Mouse (Mus musculus): ENCODE data around the gene Opcml. TPM values are rescaled to one million over a fixed set of nuclear protein-coding genes. Genes with fewer than 3 reads are reported as not detected.

Gene Opcml
- polyA plus RNA-seq, 1 experiment from 2014 or later, result 0.02 TPM

- H3K9me3 ChIP-seq (ENCODE audit: low read length), result no peaks in the 10 kb centered on the region
- H3K27ac ChIP-seq (ENCODE audit: low read depth), result no peak overlapping the region
- H3K27me3 ChIP-seq (ENCODE audit: insufficient read depth, low read length), result no peaks in the 10 kb centered on the region
- ATAC-seq, result no peak
- no peak overlapping the region for H3K4me2 ChIP-seq (ENCODE audit: low read depth, low read length)
- H3K4me3 ChIP-seq (ENCODE audit: low read depth, low read length), result no peak overlapping the region
- no peaks in the 10 kb centered on the region for H3K36me3 ChIP-seq (replicated peaks; ENCODE audit: insufficient read depth, low read length)
- H3K4me1 ChIP-seq (ENCODE audit: insufficient read depth), result no peaks in the 10 kb centered on the region
- no peak overlapping the region for H3K9ac ChIP-seq (replicated peaks)
- 64% methylated on average over 2 of the region's 2 CpGs for WGBS (ENCODE audit: insufficient replicate concordance)
- no peak for TF ChIP-seq EP300 (IDR thresholded peaks at IDR 0.05; ENCODE audit: low read depth)
- TF ChIP-seq CTCF (IDR thresholded peaks at IDR 0.05; ENCODE audit: low read depth), result no peak
- no peak for DNase-seq
Measured at GRCm38 (mm10) chr9:28452509-28452908, 661.9 kb downstream of the Opcml start.

DNA sequence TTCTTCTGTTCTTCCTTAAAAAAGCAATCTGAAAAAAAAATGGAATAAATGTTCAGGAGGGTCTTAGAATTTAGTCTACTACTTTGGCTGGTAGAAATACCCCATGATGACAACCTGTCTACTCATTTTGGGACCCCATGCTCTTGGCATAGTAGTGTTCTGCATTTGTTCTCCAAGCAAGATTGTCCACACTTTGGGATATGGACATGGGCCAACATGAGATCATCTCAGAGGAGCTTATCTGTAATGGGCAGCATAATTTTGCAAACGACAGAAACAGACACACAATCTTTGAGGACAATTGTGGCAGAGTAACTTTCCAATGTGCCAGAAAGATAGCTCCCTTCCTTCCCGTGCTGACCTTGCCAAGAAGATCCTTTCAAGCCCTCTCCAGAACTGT, 662.5 kb downstream of the Opcml start:
- Histone ChIP-seq H3K4me2 (ENCODE audit: low read depth, low read length) (no peak overlapping the region), H3K4me1 (ENCODE audit: insufficient read depth) (no peaks in the 10 kb centered on the region), H3K4me3 (ENCODE audit: low read depth, low read length) (no peak overlapping the region), H3K9ac (replicated peaks) (no peak overlapping the region), H3K27ac (ENCODE audit: low read depth) (no peak overlapping the region), H3K36me3 (replicated peaks; ENCODE audit: insufficient read depth, low read length) (no peaks in the 10 kb centered on the region), H3K9me3 (ENCODE audit: low read length) (no peaks in the 10 kb centered on the region), H3K27me3 (ENCODE audit: insufficient read depth, low read length) (no peaks in the 10 kb centered on the region)
- DNase-seq (no peak), ATAC-seq (no peak)
- 51% methylated on average over 2 of the region's 2 CpGs for WGBS (ENCODE audit: insufficient replicate concordance)
- TF ChIP-seq EP300 (IDR thresholded peaks at IDR 0.05; ENCODE audit: low read depth) (no peak), CTCF (IDR thresholded peaks at IDR 0.05; ENCODE audit: low read depth) (no peak)

DNA sequence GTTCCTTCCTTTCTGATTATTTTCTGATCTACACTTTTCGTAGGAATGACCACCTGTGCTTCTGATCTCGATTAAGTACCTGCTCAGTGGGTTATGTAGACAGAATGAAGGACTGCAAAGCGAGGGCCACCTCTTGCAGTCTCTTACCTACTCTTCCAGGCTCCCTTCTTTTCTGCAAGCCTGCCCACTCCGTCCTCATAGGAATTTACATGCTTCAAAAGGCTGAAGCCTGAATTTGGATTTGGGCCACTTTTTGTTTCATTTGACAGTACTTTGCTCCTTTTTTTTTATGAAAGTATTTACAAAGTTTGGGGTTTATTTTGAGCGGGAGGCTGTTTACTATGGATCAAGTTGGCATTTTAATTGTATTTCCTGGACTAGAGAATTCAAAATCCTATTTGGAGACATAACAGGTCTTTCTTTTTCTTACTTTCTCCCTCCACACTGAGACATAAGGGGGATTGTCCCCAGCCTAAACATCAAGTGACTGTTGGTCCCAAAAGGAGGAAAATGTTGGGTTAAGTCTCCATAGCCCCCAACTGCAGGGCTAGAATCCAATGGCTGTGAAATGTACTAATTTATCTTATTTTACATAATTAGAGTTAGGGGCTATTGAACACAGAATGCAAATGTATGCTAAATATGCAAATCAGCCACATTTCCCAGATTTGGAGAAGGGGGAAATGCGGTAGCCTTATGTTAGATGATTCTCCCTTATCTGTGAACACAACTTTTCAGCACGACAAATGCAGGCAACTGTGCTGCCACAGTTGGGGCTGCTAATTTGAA, 667.6 kb downstream of the Opcml start:
- Histone ChIP-seq H3K27ac (ENCODE audit: low read depth) (no peak overlapping the region), H3K9ac (replicated peaks) (no peak overlapping the region), H3K4me1 (ENCODE audit: insufficient read depth) (no peaks in the 10 kb centered on the region), H3K9me3 (ENCODE audit: low read length) (no peaks in the 10 kb centered on the region), H3K4me2 (ENCODE audit: low read depth, low read length) (no peak overlapping the region), H3K4me3 (ENCODE audit: low read depth, low read length) (no peak overlapping the region), H3K36me3 (replicated peaks; ENCODE audit: insufficient read depth, low read length) (no peaks in the 10 kb centered on the region), H3K27me3 (ENCODE audit: insufficient read depth, low read length) (no peaks in the 10 kb centered on the region)
- 65% methylated on average over 7 of the region's 7 CpGs for WGBS (ENCODE audit: insufficient replicate concordance)
- ATAC-seq, result no peak
- no peak for TF ChIP-seq CTCF (IDR thresholded peaks at IDR 0.05; ENCODE audit: low read depth)
- no peak for TF ChIP-seq EP300 (IDR thresholded peaks at IDR 0.05; ENCODE audit: low read depth)
- DNase-seq, result no peak

DNA sequence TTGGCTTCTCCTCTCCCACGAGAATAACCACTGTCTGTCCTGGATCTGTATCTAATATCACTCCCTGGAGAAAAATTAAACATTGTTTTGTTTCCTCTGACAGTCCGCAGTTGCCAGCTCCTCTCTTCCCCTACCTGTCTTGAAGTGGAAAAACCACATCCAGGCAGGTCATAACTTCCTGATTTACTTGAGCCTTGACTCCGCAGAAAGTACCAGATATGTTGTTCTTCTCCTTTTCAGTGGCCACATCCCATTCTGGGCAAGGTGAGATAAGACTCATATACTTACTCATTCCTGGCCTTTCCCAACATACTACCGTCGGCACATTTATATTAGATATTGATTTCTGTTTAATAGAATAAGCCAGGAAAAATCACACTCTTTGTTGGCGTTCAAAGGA, 673.0 kb downstream of the Opcml start:
- Histone ChIP-seq H3K9me3 (ENCODE audit: low read length) (no peaks in the 10 kb centered on the region), H3K4me2 (ENCODE audit: low read depth, low read length) (no peak overlapping the region), H3K27ac (ENCODE audit: low read depth) (no peak overlapping the region), H3K27me3 (ENCODE audit: insufficient read depth, low read length) (no peaks in the 10 kb centered on the region), H3K4me3 (ENCODE audit: low read depth, low read length) (no peak overlapping the region), H3K9ac (replicated peaks) (no peak overlapping the region), H3K4me1 (ENCODE audit: insufficient read depth) (no peaks in the 10 kb centered on the region), H3K36me3 (replicated peaks; ENCODE audit: insufficient read depth, low read length) (no peaks in the 10 kb centered on the region)
- 31% methylated on average over 6 of the region's 6 CpGs for WGBS (ENCODE audit: insufficient replicate concordance)
- TF ChIP-seq CTCF (IDR thresholded peaks at IDR 0.05; ENCODE audit: low read depth), result no peak
- no peak for ATAC-seq
- DNase-seq, result no peak

GRCm38 (mm10) chr9:28469419-28469818, 678.8 kb downstream of the Opcml start:
- Histone ChIP-seq H3K36me3 (replicated peaks; ENCODE audit: insufficient read depth, low read length) (no peaks in the 10 kb centered on the region), H3K9ac (replicated peaks) (no peak overlapping the region), H3K27me3 (ENCODE audit: insufficient read depth, low read length) (no peaks in the 10 kb centered on the region), H3K4me1 (ENCODE audit: insufficient read depth) (no peaks in the 10 kb centered on the region), H3K27ac (ENCODE audit: low read depth) (no peak overlapping the region), H3K4me2 (ENCODE audit: low read depth, low read length) (no peak overlapping the region), H3K9me3 (ENCODE audit: low read length) (no peaks in the 10 kb centered on the region), H3K4me3 (ENCODE audit: low read depth, low read length) (no peak overlapping the region)
- ATAC-seq, result no peak
- no peak for DNase-seq
- no peak for TF ChIP-seq EP300 (IDR thresholded peaks at IDR 0.05; ENCODE audit: low read depth)
- no peak for TF ChIP-seq CTCF (IDR thresholded peaks at IDR 0.05; ENCODE audit: low read depth)
- WGBS (ENCODE audit: insufficient replicate concordance), result 70% methylated on average over 6 of the region's 6 CpGs

GRCm38 (mm10) chr9:28471501-28471900, 680.9 kb downstream of the Opcml start:
- ATAC-seq (no peak), DNase-seq (no peak)
- H3K9me3 ChIP-seq (ENCODE audit: low read length), result no peaks in the 10 kb centered on the region
- no peak overlapping the region for H3K4me2 ChIP-seq (ENCODE audit: low read depth, low read length)
- H3K27ac ChIP-seq (ENCODE audit: low read depth), result no peak overlapping the region
- no peaks in the 10 kb centered on the region for H3K4me1 ChIP-seq (ENCODE audit: insufficient read depth)
- H3K27me3 ChIP-seq (ENCODE audit: insufficient read depth, low read length), result no peaks in the 10 kb centered on the region
- WGBS (ENCODE audit: insufficient replicate concordance), result 50% methylated on average over 4 of the region's 4 CpGs
- no peak overlapping the region for H3K9ac ChIP-seq (replicated peaks)
- no peaks in the 10 kb centered on the region for H3K36me3 ChIP-seq (replicated peaks; ENCODE audit: insufficient read depth, low read length)
- no peak overlapping the region for H3K4me3 ChIP-seq (ENCODE audit: low read depth, low read length)
- no peak for TF ChIP-seq CTCF (IDR thresholded peaks at IDR 0.05; ENCODE audit: low read depth)
- no peak for TF ChIP-seq EP300 (IDR thresholded peaks at IDR 0.05; ENCODE audit: low read depth)
